Mouse (Mus musculus) mouse embryonic stem cell (cell line): ENCODE data around the gene Nup210l.

Experiments used
- in situ Hi-C, 2 experiments: fragments of 300-500 bp; cut with MboI; formaldehyde crosslinking; loops; 1 replicate in 1 of 2; 3 replicates in 1 of 2; pipeline ENCODE4 v1.14.3; 2019 to 2020; ENCODE audit warnings: low sequenced_read_pairs in 2 of 2, low pct_unique_long_range_greater_than_20kb in 1 of 2, mixed read lengths in 1 of 2; ENCODE audit not compliant: unreplicated experiment in 1 of 2

The Nup210l gene

GRCm38 (mm10) chr3:90103938-90104337 is at the start of gene Nup210l:
Gene Nup210l (plus strand): TSS chr3:90104132.
- in situ Hi-C loops, result no loop called here

- in situ Hi-C loops, result no loop called here
These were observed 42.4 kb upstream of the Nup210l start for GRCm38 (mm10) chr3:90061549-90061948.

- in situ Hi-C loops, result no loop called here
These were observed 41.4 kb upstream of the Nup210l start for GRCm38 (mm10) chr3:90062539-90062938.

- in situ Hi-C loops, result no loop called here
These were observed 39.5 kb upstream of the Nup210l start for GRCm38 (mm10) chr3:90064383-90064782.

GRCm38 (mm10) chr3:90065553-90065952 is 38.4 kb upstream of the Nup210l start:
- in situ Hi-C loops, result no loop called here

GRCm38 (mm10) chr3:90067851-90068250 is 36.1 kb upstream of the Nup210l start:
- in situ Hi-C loops, result no loop called here

GRCm38 (mm10) chr3:90069688-90070087 is 34.2 kb upstream of the Nup210l start:
- in situ Hi-C loops, result no loop called here

GRCm38 (mm10) chr3:90072294-90072693 is 31.6 kb upstream of the Nup210l start, which contains the start of gene Tpm3:
Gene Tpm3 (plus strand): TSS chr3:90072649.
- in situ Hi-C loops, result no loop called here

- in situ Hi-C loops, result no loop called here
These were observed 26.8 kb upstream of the Nup210l start for GRCm38 (mm10) chr3:90076921-90077716.

GRCm38 (mm10) chr3:90078224-90078623 is 25.7 kb upstream of the Nup210l start:
- in situ Hi-C loops, result no loop called here

GRCm38 (mm10) chr3:90079133-90079762 is 24.7 kb upstream of the Nup210l start:
- in situ Hi-C loops, result no loop called here

GRCm38 (mm10) chr3:90079763-90080497 is 24.0 kb upstream of the Nup210l start:
- in situ Hi-C loops, result no loop called here

- in situ Hi-C loops, result no loop called here
These were observed 23.5 kb upstream of the Nup210l start for GRCm38 (mm10) chr3:90080498-90080863.

GRCm38 (mm10) chr3:90081365-90082240 is 22.3 kb upstream of the Nup210l start:
- in situ Hi-C loops, result no loop called here

GRCm38 (mm10) chr3:90083034-90083433 is 20.9 kb upstream of the Nup210l start:
- in situ Hi-C loops, result no loop called here

- in situ Hi-C loops, result no loop called here
These were observed 20.1 kb upstream of the Nup210l start for GRCm38 (mm10) chr3:90083698-90084324.

- in situ Hi-C loops, result no loop called here
These were observed 19.1 kb upstream of the Nup210l start for GRCm38 (mm10) chr3:90084790-90085189.

GRCm38 (mm10) chr3:90085281-90085680 is 18.7 kb upstream of the Nup210l start:
- in situ Hi-C loops, result no loop called here
